In genomic region chr5:5372936-5373335, GRCm38 (mm10) we compare ENCODE assay signal across 17 mouse cellular contexts. TPM values are rescaled to one million over a fixed set of nuclear protein-coding genes. Genes with fewer than 3 reads are reported as not detected.
DNase-seq lines count a peak whose midpoint lies in the region; ATAC-seq and TF ChIP-seq lines count a peak whose summit lies in the region.
"Had no signal": no experiment of that assay in that cellular context is flagged by ENCODE, and none has a peak within 500 bp of the region (broad histone marks: within the 10 kb centered on the region; RNA-seq: fewer than 3 reads in every experiment).

No protein-coding gene starts in this region.

- no peak for TF ChIP-seq EP300 in lung, postnatal 0 days (IDR thresholded peaks at IDR 0.05)

- no peak overlapping the region for H3K4me2 ChIP-seq in lung, postnatal 0 days (replicated peaks; ENCODE audit: low read depth, low read length)
- H3K4me2 ChIP-seq in forebrain, embryonic 15.5 days (replicated peaks) = no peak overlapping the region
- H3K4me2 ChIP-seq: heart, embryonic 11.5 days; liver, embryonic 15.5 days; midbrain, embryonic 15.5 days had no signal

- no peak for TF ChIP-seq CTCF in lung, postnatal 0 days (IDR thresholded peaks at IDR 0.05)
- no peak for TF ChIP-seq CTCF in lung, adult 2 months (IDR thresholded peaks at IDR 0.05; ENCODE audit: insufficient read depth, low read length)
- no peak for TF ChIP-seq CTCF in gastrocnemius, adult 2 months (IDR thresholded peaks at IDR 0.05)

- no peaks in the 10 kb centered on the region for H3K9me3 ChIP-seq in lung, postnatal 0 days (ENCODE audit: low read length)
- H3K9me3 ChIP-seq in forebrain, embryonic 15.5 days = no peaks in the 10 kb centered on the region
- H3K9me3 ChIP-seq: liver, embryonic 15.5 days; midbrain, embryonic 15.5 days had no signal

- peak; percentile 24; the same call in 1 of the 2 replicates for ATAC-seq in lung, postnatal 0 days
- peak; percentile 38; the same call in 1 of the 2 replicates for ATAC-seq in forebrain, embryonic 15.5 days (replicated peaks)
- ATAC-seq: midbrain, embryonic 15.5 days had no signal

- no peak overlapping the region for H3K4me3 ChIP-seq in lung, postnatal 0 days (ENCODE audit: low read depth, low read length)
- H3K4me3 ChIP-seq in lung, adult 2 months (replicated peaks; ENCODE audit: extremely low read depth, low read depth, low read length) = no peak overlapping the region
- H3K4me3 ChIP-seq in forebrain, embryonic 15.5 days = no peak overlapping the region
- H3K4me3 ChIP-seq in gastrocnemius, adult 2 months = no peak overlapping the region
- H3K4me3 ChIP-seq: liver, embryonic 15.5 days; midbrain, embryonic 15.5 days had no signal

- intact Hi-C loops in gastrocnemius, adult 2 months (cut with DNase I) = loop anchor here (10.0 kb wide), 1 partner anchor 108 kb away; no protein-coding TSS in a partner anchor

- 47% methylated on average over 5 of the region's 5 CpGs for WGBS in lung, postnatal 0 days
- WGBS in lung, adult 2 months = 62% methylated on average over 5 of the region's 5 CpGs
- WGBS in forebrain, embryonic 15.5 days = 26% methylated on average over 5 of the region's 5 CpGs

- no peaks in the 10 kb centered on the region for H3K27me3 ChIP-seq in lung, postnatal 0 days (replicated peaks; ENCODE audit: insufficient read depth, low read length)
- H3K27me3 ChIP-seq in forebrain, embryonic 15.5 days = no peaks in the 10 kb centered on the region
- H3K27me3 ChIP-seq: midbrain, embryonic 15.5 days had no signal

- no peak for TF ChIP-seq POLR2A in lung, adult 2 months (IDR thresholded peaks at IDR 0.05; ENCODE audit: borderline replicate concordance, extremely low read depth, low read depth, low read length)

- peaks cover 12% of the 10 kb centered on the region; the same call in 1 of the 2 replicates for H3K4me1 ChIP-seq in lung, postnatal 0 days (ENCODE audit: insufficient read depth, low read depth, low read length)
- peaks cover 15% of the 10 kb centered on the region for H3K4me1 ChIP-seq in lung, adult 2 months (ENCODE audit: control insufficient read depth, insufficient read depth, low read length)
- H3K4me1 ChIP-seq in forebrain, embryonic 15.5 days = peaks cover 14% of the 10 kb centered on the region

- no peak overlapping the region for H3K9ac ChIP-seq in lung, postnatal 0 days (replicated peaks; ENCODE audit: low read depth)
- no peak overlapping the region for H3K9ac ChIP-seq in forebrain, embryonic 15.5 days (replicated peaks)
- H3K9ac ChIP-seq: liver, embryonic 15.5 days; midbrain, embryonic 15.5 days had no signal

- no peaks in the 10 kb centered on the region for H3K36me3 ChIP-seq in lung, postnatal 0 days (ENCODE audit: insufficient read depth, low read length)
- no peaks in the 10 kb centered on the region for H3K36me3 ChIP-seq in forebrain, embryonic 15.5 days
- H3K36me3 ChIP-seq: liver, embryonic 15.5 days; midbrain, embryonic 15.5 days had no signal

- H3K27ac ChIP-seq in lung, postnatal 0 days (ENCODE audit: low read length) = peak overlapping the region; percentile 8
- no peak overlapping the region for H3K27ac ChIP-seq in forebrain, embryonic 15.5 days (replicated peaks)
- H3K27ac ChIP-seq in gastrocnemius, adult 2 months = no peak overlapping the region
- H3K27ac ChIP-seq: liver, embryonic 15.5 days; stomach, postnatal 0 days had no signal

- peak; percentile 50 to 63 for DNase-seq in cerebellum, postnatal 10 days
- no peak for DNase-seq in cerebellum, adult 9-10 months
- peak; percentile 49 for DNase-seq in lung, postnatal 0 days (ENCODE audit: low spot score)
- no peak for DNase-seq in lung, adult 2 months
- DNase-seq in lung, postnatal 10 days = peak; percentile 65
- DNase-seq in thymus, postnatal 36 days = no peak
- DNase-seq in gastrocnemius, adult 2 months = no peak
- DNase-seq: adrenal gland, postnatal 25 days; embryo, embryonic 11 days; heart, postnatal 14 days; kidney, adult 9 months; kidney, postnatal 36 days had no signal

RNA-seq across cellular contexts. Expression of gene Cdk14, which starts 47.2 kb away (rescaled TPM):
- polyA plus RNA-seq in lung, postnatal 0 days (2015; fragmentation: Nextera tagmentation; extraction: Ambion mirVana) = 19.7 and 32.7 TPM in 2 replicates
- polyA plus RNA-seq in lung, adult 2 months (2012; rRNA removed) = 12.5 and 19.0 TPM in 2 replicates
- 32.3 and 34.4 TPM in 2 replicates for polyA plus RNA-seq in forebrain, embryonic 15.5 days (2015; fragmentation: Nextera tagmentation; extraction: Ambion mirVana)
- total RNA-seq in gastrocnemius, adult 2 months (2021) = 1 to 10 TPM; 2.6 to 5.3 TPM

Comparison
In these comparisons a context has a peak if more than half of its experiments do, and no peak if none do; other contexts are left out.
1. DNase-seq: peak in cerebellum, postnatal 10 days (2 of 2), lung, postnatal 0 days (single experiment) and lung, postnatal 10 days (single experiment); none in cerebellum, adult 9-10 months (single experiment), lung, adult 2 months (single experiment), thymus, postnatal 36 days (0 of 2) and gastrocnemius, adult 2 months (single experiment).